Mouse (Mus musculus) myocyte (in vitro differentiated cells): Measurements from ENCODE around the gene Fut1.

ENCODE experiments used
- E2F4 ChIP-seq: IDR thresholded peaks from one replicate; pipeline ENCODE4 v1.6.1; 2011; ENCODE audit warnings: mild to moderate bottlenecking, control low read depth, moderate library complexity; ENCODE audit not compliant: insufficient read depth
- MAX ChIP-seq: IDR thresholded peaks from one replicate; pipeline ENCODE4 v1.6.1; 2011; ENCODE audit warnings: low read depth, mild to moderate bottlenecking, control low read depth
- MYOD1 ChIP-seq, 3 experiments: IDR thresholded peaks; one replicate each; pipeline ENCODE4 v1.6.1; 2011; ENCODE audit warnings: control low read depth in 2 of 3, low read depth in 2 of 3, mild to moderate bottlenecking in 2 of 3, moderate library complexity in 1 of 3; ENCODE audit not compliant: insufficient read length in 2 of 3, control insufficient read depth in 1 of 3
- POLR2A ChIP-seq: IDR thresholded peaks from one replicate; pipeline ENCODE4 v1.6.1; 2011; ENCODE audit warnings: low read depth, mild to moderate bottlenecking, control low read depth, moderate library complexity; ENCODE audit not compliant: insufficient read length
- POLR2AphosphoS2 ChIP-seq: IDR thresholded peaks from one replicate; pipeline ENCODE4 v1.6.1; 2011; ENCODE audit warnings: low read depth, control low read depth; ENCODE audit not compliant: insufficient read length
- TCF12 ChIP-seq: IDR thresholded peaks from one replicate; pipeline ENCODE4 v1.6.1; 2011; ENCODE audit warnings: mild to moderate bottlenecking, control low read depth; ENCODE audit not compliant: poor library complexity, insufficient read depth, severe bottlenecking
- USF1 ChIP-seq: IDR thresholded peaks from one replicate; pipeline ENCODE4 v1.6.1; 2011; ENCODE audit warnings: low read depth, mild to moderate bottlenecking, control low read depth, moderate library complexity

GRCm38 (mm10) chr7:45644183-45644582, 27.1 kb downstream of the Fut1 start:
- TF ChIP-seq E2F4 (no peak), POLR2A (no peak), POLR2AphosphoS2 (no peak), USF1 (peak; percentile 11), TCF12 (no peak), MAX (no peak), MYOD1 (IDR thresholded peaks at IDR 0.05; ENCODE audit: control insufficient read depth in 1 of 3, insufficient read length in 2 of 3, low read depth in 2 of 3) (no peak)
